Mouse (Mus musculus): ENCODE measurements around the gene Gm44965. TPM values are rescaled to one million over a fixed set of nuclear protein-coding genes. Genes with fewer than 3 reads are reported as not detected.

The Gm44965 gene
- total and polyA plus RNA-seq, 2 experiments from 2014 or later: 0.54 TPM; not detected in 1

GRCm38 (mm10) chr6:48623460-48623859 lies 29.7 kb downstream of the Gm44965 start:
- H3K27me3 ChIP-seq (ENCODE audit: insufficient read depth, low read length): no peaks in the 10 kb centered on the region
- H3K4me3 ChIP-seq (ENCODE audit: low read length): no peak overlapping the region
- peaks cover 8% of the 10 kb centered on the region; the same call in 1 of the 2 replicates for H3K4me1 ChIP-seq (ENCODE audit: insufficient read depth, low read length)
- 38% methylated on average over 1 of the region's 1 CpGs for WGBS
- ATAC-seq (no peak), DNase-seq (ENCODE audit: low spot score) (no peak)
- no peak overlapping the region for H3K9ac ChIP-seq (replicated peaks; ENCODE audit: low read length)
- peaks cover 21% of the 10 kb centered on the region for H3K36me3 ChIP-seq (ENCODE audit: insufficient read depth, low read length)
- peak; percentile 38; the same call in 1 of the 2 replicates for TF ChIP-seq CTCF (IDR thresholded peaks at IDR 0.05; ENCODE audit: low read depth)
- no peak overlapping the region for H3K27ac ChIP-seq
- no peaks in the 10 kb centered on the region for H3K9me3 ChIP-seq (ENCODE audit: low read length)
- no peak overlapping the region for H3K4me2 ChIP-seq (ENCODE audit: low read depth, low read length)

GRCm38 (mm10) chr6:48626464-48626863 lies 32.7 kb downstream of the Gm44965 start, which contains the start of gene AI854703:
TSS of gene AI854703 (plus strand) at chr6:48626764.
- H3K4me2 ChIP-seq (ENCODE audit: low read depth, low read length): peak within 1 kb of the TSS; percentile 85
- H3K9me3 ChIP-seq (ENCODE audit: low read length): no peaks in the 10 kb centered on the region
- peak within 1 kb of the TSS; percentile 54 for H3K4me3 ChIP-seq (ENCODE audit: low read length)
- H3K36me3 ChIP-seq (ENCODE audit: insufficient read depth, low read length): no peaks in the 10 kb centered on the region
- TF ChIP-seq CTCF (IDR thresholded peaks at IDR 0.05; ENCODE audit: low read depth): no peak
- H3K9ac ChIP-seq (replicated peaks; ENCODE audit: low read length): peak within 1 kb of the TSS; percentile 56
- peak within 1 kb of the TSS; percentile 58; the same call in 1 of the 2 replicates for H3K27ac ChIP-seq
- DNase-seq (ENCODE audit: low spot score) (no peak), ATAC-seq (0 out of 2 replicates have a peak, but pooled peaks have one; percentile 2)
- WGBS: 24% methylated on average over 8 of the region's 8 CpGs
- peaks cover 8% of the 10 kb centered on the region for H3K4me1 ChIP-seq (ENCODE audit: insufficient read depth, low read length)
- no peaks in the 10 kb centered on the region for H3K27me3 ChIP-seq (ENCODE audit: insufficient read depth, low read length)

- Histone ChIP-seq H3K4me2 (ENCODE audit: low read depth, low read length) (peak overlapping the region; percentile 85), H3K4me3 (ENCODE audit: low read length) (peak overlapping the region; percentile 54), H3K9me3 (ENCODE audit: low read length) (no peaks in the 10 kb centered on the region), H3K27me3 (ENCODE audit: insufficient read depth, low read length) (no peaks in the 10 kb centered on the region), H3K36me3 (ENCODE audit: insufficient read depth, low read length) (no peaks in the 10 kb centered on the region), H3K9ac (replicated peaks; ENCODE audit: low read length) (peak overlapping the region; percentile 56), H3K4me1 (ENCODE audit: insufficient read depth, low read length) (peaks cover 8% of the 10 kb centered on the region), H3K27ac (peak overlapping the region; percentile 58; the same call in 1 of the 2 replicates)
- peak; percentile 37 for TF ChIP-seq CTCF (IDR thresholded peaks at IDR 0.05; ENCODE audit: low read depth)
- peak; percentile 69 for ATAC-seq
- 1% methylated on average over 32 of the region's 32 CpGs for WGBS
- DNase-seq (ENCODE audit: low spot score): peak; percentile 80
These were observed 33.2 kb downstream of the Gm44965 start for GRCm38 (mm10) chr6:48626984-48627383.

- peak overlapping the region; percentile 54 for H3K4me3 ChIP-seq (ENCODE audit: low read length)
- WGBS: 2% methylated on average over 7 of the region's 7 CpGs
- H3K27ac ChIP-seq: peak overlapping the region; percentile 58; the same call in 1 of the 2 replicates
- no peaks in the 10 kb centered on the region; the same call in 1 of the 2 replicates for H3K36me3 ChIP-seq (ENCODE audit: insufficient read depth, low read length)
- no peaks in the 10 kb centered on the region for H3K27me3 ChIP-seq (ENCODE audit: insufficient read depth, low read length)
- TF ChIP-seq CTCF (IDR thresholded peaks at IDR 0.05; ENCODE audit: low read depth): no peak
- peaks cover 8% of the 10 kb centered on the region for H3K4me1 ChIP-seq (ENCODE audit: insufficient read depth, low read length)
- H3K4me2 ChIP-seq (ENCODE audit: low read depth, low read length): peak overlapping the region; percentile 85
- peak overlapping the region; percentile 56 for H3K9ac ChIP-seq (replicated peaks; ENCODE audit: low read length)
- ATAC-seq (0 out of 2 replicates have a peak, but pooled peaks have one; percentile 4), DNase-seq (ENCODE audit: low spot score) (no peak)
- H3K9me3 ChIP-seq (ENCODE audit: low read length): no peaks in the 10 kb centered on the region
These were observed 33.8 kb downstream of the Gm44965 start for GRCm38 (mm10) chr6:48627511-48627924.

GRCm38 (mm10) chr6:48628377-48628776 lies 34.6 kb downstream of the Gm44965 start:
- DNase-seq (ENCODE audit: low spot score) (no peak), ATAC-seq (no peak)
- Histone ChIP-seq H3K4me2 (ENCODE audit: low read depth, low read length) (peak overlapping the region; percentile 85; the same call in 1 of the 2 replicates), H3K4me3 (ENCODE audit: low read length) (no peak overlapping the region), H3K9me3 (ENCODE audit: low read length) (no peaks in the 10 kb centered on the region), H3K27ac (0 out of 2 replicates have a peak overlapping the region, but pooled peaks have one; percentile 70), H3K4me1 (ENCODE audit: insufficient read depth, low read length) (peaks cover 8% of the 10 kb centered on the region), H3K27me3 (ENCODE audit: insufficient read depth, low read length) (no peaks in the 10 kb centered on the region), H3K9ac (replicated peaks; ENCODE audit: low read length) (no peak overlapping the region), H3K36me3 (ENCODE audit: insufficient read depth, low read length) (no peaks in the 10 kb centered on the region; the same call in 1 of the 2 replicates)
- no peak for TF ChIP-seq CTCF (IDR thresholded peaks at IDR 0.05; ENCODE audit: low read depth)
- 80% methylated on average over 3 of the region's 3 CpGs for WGBS

GRCm38 (mm10) chr6:48628808-48629660 lies 35.3 kb downstream of the Gm44965 start:
- Histone ChIP-seq H3K4me2 (ENCODE audit: low read depth, low read length) (peak overlapping the region; percentile 65), H3K9me3 (ENCODE audit: low read length) (no peaks in the 10 kb centered on the region), H3K4me3 (ENCODE audit: low read length) (peak overlapping the region; percentile 39), H3K36me3 (ENCODE audit: insufficient read depth, low read length) (no peaks in the 10 kb centered on the region; the same call in 1 of the 2 replicates), H3K27me3 (ENCODE audit: insufficient read depth, low read length) (no peaks in the 10 kb centered on the region), H3K4me1 (ENCODE audit: insufficient read depth, low read length) (peaks cover 8% of the 10 kb centered on the region), H3K9ac (replicated peaks; ENCODE audit: low read length) (peak overlapping the region; percentile 56), H3K27ac (peak overlapping the region; percentile 70)
- DNase-seq (ENCODE audit: low spot score): peak; percentile 71
- WGBS: 9% methylated on average over 52 of the region's 54 CpGs
- no peak for TF ChIP-seq CTCF (IDR thresholded peaks at IDR 0.05; ENCODE audit: low read depth)
- peak; percentile 66 for ATAC-seq

Data from hindbrain, postnatal 0 days (tissue).